Mouse (Mus musculus) heart, postnatal 0 days (tissue): ENCODE measurements at regions not wholly inside any gene's neighbourhood (a gene's known extent, or its start where the extent isn't known, plus 50 kb on each side); places are given as distances from the start of the nearest gene placed in this dataset.

ENCODE experiments used
- ATAC-seq: fragments of 200-750 bp; cut with Nextera tagmentation; 2 replicates; pipeline ENCODE4 v1.8.0; 2017; ENCODE audit warnings: low read depth, moderate number of reproducible peaks, moderate library complexity; ENCODE audit not compliant: insufficient read depth
- DNase-seq: peaks from one replicate; pipeline ENCODE4 v3.0.0-alpha.2; 2016; ENCODE audit warnings: low spot score
- H3K27ac ChIP-seq: fragments of 300-500 bp; sonication (generic); 2 replicates; pipeline ENCODE4 v1.5.1; 2014; ENCODE audit warnings: low read depth, mild to moderate bottlenecking
- H3K27me3 ChIP-seq: fragments of 300-500 bp; sonication (generic); 2 replicates; pipeline ENCODE4 v1.6.1; 2014; ENCODE audit warnings: low read length, mixed read lengths; ENCODE audit not compliant: control insufficient read depth, insufficient read depth
- H3K36me3 ChIP-seq: fragments of 300-500 bp; sonication (generic); replicated peaks from 2 replicates; pipeline ENCODE4 v1.6.1; 2014; ENCODE audit warnings: low read length, mixed read lengths; ENCODE audit not compliant: control insufficient read depth, insufficient read depth
- H3K4me1 ChIP-seq: fragments of 300-500 bp; sonication (generic); 2 replicates; pipeline ENCODE4 v1.6.1; 2014; ENCODE audit warnings: antibody characterized with exemption; ENCODE audit not compliant: control insufficient read depth, insufficient read depth
- H3K4me2 ChIP-seq: fragments of 300-500 bp; sonication (generic); 2 replicates; pipeline ENCODE4 v1.6.1; 2014; ENCODE audit warnings: low read depth, mild to moderate bottlenecking, low read length, moderate library complexity
- H3K4me3 ChIP-seq: fragments of 300-500 bp; sonication (generic); 2 replicates; pipeline ENCODE4 v1.5.1; 2014; ENCODE audit warnings: low read depth, low read length
- H3K9ac ChIP-seq: fragments of 300-500 bp; sonication (generic); replicated peaks from 2 replicates; pipeline ENCODE4 v1.6.1; 2014; ENCODE audit warnings: low read depth, low read length, mixed read lengths
- H3K9me3 ChIP-seq: fragments of 300-500 bp; sonication (generic); replicated peaks from 2 replicates; pipeline ENCODE4 v1.6.1; 2016; ENCODE audit warnings: low read length; ENCODE audit not compliant: control insufficient read depth
- CTCF ChIP-seq: IDR thresholded peaks from 2 replicates; pipeline ENCODE4 v1.5.1; 2016; ENCODE audit warnings: antibody characterized with exemption, control low read depth, low read depth
- EP300 ChIP-seq: IDR thresholded peaks from 2 replicates; pipeline ENCODE4 v1.6.1; 2016; ENCODE audit warnings: antibody characterized with exemption, low read depth
- WGBS: fragments of 180-500 bp; shearing (Covaris S2); extraction: QIAGEN DNeasy Blood & Tissue Kit; methylation state at CpG from one replicate; pipeline ENCODE4 v1.1.7; 2014; 5-methylcytosine and 5-hydroxymethylcytosine counted together

DNA sequence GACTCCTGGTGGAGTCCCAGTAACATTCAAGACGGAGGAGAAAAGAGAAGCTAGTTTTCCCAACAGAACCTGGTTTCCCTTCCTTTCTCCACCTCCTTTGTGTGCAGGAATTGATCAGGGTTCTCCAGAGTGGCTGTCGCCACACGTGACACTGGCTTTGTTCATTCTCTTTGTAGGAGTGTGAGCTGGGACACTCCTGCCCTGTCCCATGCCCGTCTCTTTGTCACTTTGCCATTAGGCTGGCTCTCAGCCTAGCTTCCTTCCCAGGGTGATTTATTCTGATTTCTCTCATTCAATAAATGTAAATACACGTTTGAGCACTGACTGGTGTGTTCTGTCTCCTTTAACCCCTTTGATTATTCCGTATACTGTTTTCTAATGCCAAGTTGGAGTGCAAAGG lies 55.3 kb upstream of the Fndc3b start:
- ATAC-seq (no peak), DNase-seq (no peak)
- Histone ChIP-seq H3K27ac (no peak overlapping the region), H3K27me3 (no peaks in the 10 kb centered on the region), H3K4me3 (no peak overlapping the region), H3K4me2 (no peak overlapping the region), H3K4me1 (peaks cover 4% of the 10 kb centered on the region; the same call in 1 of the 2 replicates), H3K9ac (no peak overlapping the region), H3K36me3 (no peaks in the 10 kb centered on the region), H3K9me3 (no peaks in the 10 kb centered on the region)
- 53% methylated on average over 6 of the region's 6 CpGs for WGBS
- TF ChIP-seq CTCF = no peak
- TF ChIP-seq EP300 = no peak

DNA sequence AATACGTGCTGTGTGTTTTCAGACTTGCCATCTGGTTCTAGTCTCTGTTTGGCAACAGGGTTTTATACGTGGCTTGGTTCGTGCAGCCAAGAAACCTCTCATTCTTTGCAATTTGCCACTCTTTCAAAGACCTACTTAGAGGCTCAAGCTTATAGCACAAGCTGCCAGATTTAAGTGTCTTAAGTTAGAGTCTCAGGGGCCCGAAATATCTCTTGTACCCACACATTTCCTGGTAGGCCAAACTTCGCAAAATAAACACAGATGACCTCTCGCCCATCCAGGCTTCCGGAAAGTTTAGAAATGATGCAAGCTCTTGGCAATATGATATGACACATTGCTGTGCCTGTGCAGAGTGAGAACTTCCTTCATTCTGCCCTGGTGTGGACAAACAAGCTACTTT lies 54.8 kb upstream of the Fndc3b start:
- no peak overlapping the region for H3K4me2 ChIP-seq
- no peaks in the 10 kb centered on the region for H3K27me3 ChIP-seq
- no peak overlapping the region for H3K9ac ChIP-seq
- H3K4me3 ChIP-seq = no peak overlapping the region
- WGBS = 54% methylated on average over 7 of the region's 7 CpGs
- peaks cover 4% of the 10 kb centered on the region; the same call in 1 of the 2 replicates for H3K4me1 ChIP-seq
- no peaks in the 10 kb centered on the region for H3K9me3 ChIP-seq
- H3K27ac ChIP-seq = no peak overlapping the region
- H3K36me3 ChIP-seq = no peaks in the 10 kb centered on the region
- DNase-seq = peak; percentile 38
- ATAC-seq = no peak
- TF ChIP-seq CTCF = no peak
- TF ChIP-seq EP300 = no peak

DNA sequence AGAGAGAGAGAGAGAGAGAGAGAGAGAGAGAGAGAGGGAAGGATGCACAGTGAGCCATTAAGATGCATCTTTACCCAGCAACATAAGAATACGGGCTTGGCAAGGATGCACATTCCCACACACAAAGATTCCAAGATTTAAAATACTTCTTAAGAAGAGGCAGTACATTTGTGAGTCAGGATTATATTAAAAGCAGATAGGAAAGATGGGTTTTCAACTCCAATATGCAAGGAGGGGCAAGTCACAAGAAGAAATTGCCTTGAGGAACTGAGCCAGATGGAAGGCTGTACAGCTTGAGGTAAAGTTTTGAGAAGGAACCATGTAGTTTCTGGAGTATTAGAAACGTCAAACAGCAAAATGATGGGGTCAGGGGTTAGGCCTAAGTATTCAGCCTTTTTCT lies 53.4 kb upstream of the Fndc3b start:
- H3K9me3 ChIP-seq = no peaks in the 10 kb centered on the region
- H3K4me2 ChIP-seq = no peak overlapping the region
- peaks cover 4% of the 10 kb centered on the region; the same call in 1 of the 2 replicates for H3K4me1 ChIP-seq
- no peak for TF ChIP-seq CTCF
- H3K4me3 ChIP-seq = no peak overlapping the region
- DNase-seq = no peak
- no peaks in the 10 kb centered on the region for H3K36me3 ChIP-seq
- no peak overlapping the region for H3K27ac ChIP-seq
- 86% methylated on average over 2 of the region's 2 CpGs for WGBS
- H3K27me3 ChIP-seq = no peaks in the 10 kb centered on the region
- no peak for ATAC-seq
- no peak overlapping the region for H3K9ac ChIP-seq

DNA sequence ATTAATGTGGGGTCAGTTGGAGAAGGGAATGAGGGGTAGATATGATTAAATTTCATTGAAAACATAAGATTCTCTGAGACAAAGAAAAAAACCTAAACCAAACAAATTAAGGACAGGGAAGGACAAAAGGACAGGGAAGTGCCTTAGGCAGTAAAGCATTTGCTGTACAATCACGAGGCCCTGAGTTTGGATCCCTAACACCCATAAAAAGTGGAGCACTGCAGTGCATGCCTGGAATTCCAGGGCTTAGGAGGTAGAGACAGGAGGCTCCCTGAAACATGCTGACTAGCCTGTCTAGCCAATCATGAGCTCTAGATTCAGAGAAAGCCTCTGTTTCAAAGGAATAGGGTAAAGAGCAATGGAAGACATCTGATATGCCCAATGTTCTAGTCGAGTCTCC lies 49.9 kb upstream of the Fndc3b start:
- no peak for ATAC-seq
- TF ChIP-seq EP300 = no peak
- TF ChIP-seq CTCF = no peak
- WGBS = 52% methylated on average over 2 of the region's 2 CpGs

More for the DNA sequence above, 49.9 kb upstream of the Fndc3b start:
- Histone ChIP-seq H3K27ac (no peak overlapping the region), H3K4me2 (no peak overlapping the region), H3K9ac (no peak overlapping the region), H3K36me3 (no peaks in the 10 kb centered on the region), H3K4me1 (no peaks in the 10 kb centered on the region), H3K27me3 (no peaks in the 10 kb centered on the region), H3K4me3 (no peak overlapping the region), H3K9me3 (no peaks in the 10 kb centered on the region)
- DNase-seq = no peak
